In the genomic region with DNA sequence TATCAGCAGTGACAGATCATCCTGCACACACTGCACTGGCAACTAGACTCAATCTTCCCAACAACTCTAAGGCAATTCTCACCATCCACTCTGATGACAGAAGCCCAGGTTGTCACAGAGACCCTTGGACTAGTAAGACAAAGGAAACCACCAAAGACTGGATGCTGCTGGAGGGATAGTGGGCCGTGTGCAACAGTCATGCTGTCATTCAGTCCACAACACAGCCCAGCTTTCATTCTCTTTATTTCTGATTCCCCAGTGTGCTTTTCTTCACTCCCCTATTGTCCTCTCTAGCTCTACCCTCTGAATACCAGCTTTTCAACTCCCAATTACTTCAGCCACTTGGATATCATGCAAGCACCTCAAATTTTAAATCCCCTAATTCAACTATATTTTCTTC, we compare ENCODE assay signal across 19 mouse cellular contexts. TPM values are rescaled to one million over a fixed set of nuclear protein-coding genes. Genes with fewer than 3 reads are reported as not detected.
A peak's percentile ranks its signal among the peaks of the same experiment; 100 is the strongest.
DNase-seq lines count a peak whose midpoint lies in the region; ATAC-seq and TF ChIP-seq lines count a peak whose summit lies in the region.
"Had no signal": no experiment of that assay in that cellular context is flagged by ENCODE, and none has a peak within 500 bp of the region (broad histone marks: within the 10 kb centered on the region; RNA-seq: fewer than 3 reads in every experiment).

No protein-coding gene starts in this region.

- 26% methylated on average over 1 of the region's 1 CpGs for WGBS in neural tube, embryonic 11.5 days
- 9% methylated on average over 1 of the region's 1 CpGs for WGBS in forebrain, postnatal 0 days
- 3% methylated on average over 1 of the region's 1 CpGs for WGBS in midbrain, embryonic 14.5 days

- no peaks in the 10 kb centered on the region for H3K9me3 ChIP-seq in neural tube, embryonic 11.5 days (ENCODE audit: control insufficient read depth, low read length)
- no peaks in the 10 kb centered on the region for H3K9me3 ChIP-seq in forebrain, postnatal 0 days (ENCODE audit: low read length)
- H3K9me3 ChIP-seq in midbrain, embryonic 14.5 days (ENCODE audit: control insufficient read depth, low read length), result no peaks in the 10 kb centered on the region
- H3K9me3 ChIP-seq: embryonic facial prominence, embryonic 12.5 days; kidney, embryonic 15.5 days had no signal

- no peak overlapping the region for H3K4me2 ChIP-seq in neural tube, embryonic 11.5 days (ENCODE audit: low read depth)
- no peak overlapping the region for H3K4me2 ChIP-seq in forebrain, postnatal 0 days (ENCODE audit: low read depth)
- H3K4me2 ChIP-seq in midbrain, embryonic 14.5 days (ENCODE audit: low read length), result no peak overlapping the region
- H3K4me2 ChIP-seq: embryonic facial prominence, embryonic 12.5 days; kidney, embryonic 15.5 days had no signal

- TF ChIP-seq CTCF in forebrain, postnatal 0 days (IDR thresholded peaks at IDR 0.05; ENCODE audit: low read depth), result no peak

- 0 out of 2 replicates have a peak, but pooled peaks cover 2% of the 10 kb centered on the region for H3K36me3 ChIP-seq in neural tube, embryonic 11.5 days (ENCODE audit: control insufficient read depth, insufficient read depth, low read length)
- peaks cover 11% of the 10 kb centered on the region for H3K36me3 ChIP-seq in forebrain, postnatal 0 days (ENCODE audit: insufficient read depth)
- peaks cover 11% of the 10 kb centered on the region for H3K36me3 ChIP-seq in midbrain, embryonic 14.5 days (ENCODE audit: control insufficient read depth, insufficient read depth, low read length)

- DNase-seq in neural tube, embryonic 11.5 days (ENCODE audit: low spot score), result peak; percentile 29
- no peak for DNase-seq in neural tube, embryonic 10.5 days (ENCODE audit: extremely low spot score, low spot score)
- DNase-seq in forebrain, postnatal 0 days, result no peak
- DNase-seq in midbrain, embryonic 14.5 days, result peak; percentile 33
- DNase-seq in gastrocnemius, postnatal 14 days, result no peak
- no peak for DNase-seq in thymus, postnatal 14 days
- DNase-seq: adrenal gland, adult 2 months; cerebellum, adult 9-10 months; lung, postnatal 36 days; right cerebral cortex, postnatal 25 days; thymus, postnatal 4 days had no signal

- no peaks in the 10 kb centered on the region for H3K27me3 ChIP-seq in neural tube, embryonic 11.5 days (ENCODE audit: control insufficient read depth, insufficient read depth, low read length)
- no peaks in the 10 kb centered on the region for H3K27me3 ChIP-seq in forebrain, postnatal 0 days (ENCODE audit: insufficient read depth, low read length)
- H3K27me3 ChIP-seq in midbrain, embryonic 14.5 days (ENCODE audit: control insufficient read depth, insufficient read depth, low read length), result no peaks in the 10 kb centered on the region
- H3K27me3 ChIP-seq: embryonic facial prominence, embryonic 12.5 days; kidney, embryonic 15.5 days had no signal

- H3K27ac ChIP-seq in neural tube, embryonic 11.5 days (ENCODE audit: low read depth, low read length), result no peak overlapping the region
- H3K27ac ChIP-seq in forebrain, postnatal 0 days (ENCODE audit: low read depth, low read length), result no peak overlapping the region
- H3K27ac ChIP-seq in midbrain, embryonic 14.5 days (replicated peaks; ENCODE audit: low read depth, low read length), result no peak overlapping the region
- H3K27ac ChIP-seq: embryonic facial prominence, embryonic 12.5 days; kidney, embryonic 15.5 days had no signal

- intact Hi-C loops in gastrocnemius, postnatal 14 days (cut with DNase I; ENCODE audit: low total_unique reads), result no loop called here

- no peaks in the 10 kb centered on the region; the same call in 1 of the 2 replicates for H3K4me1 ChIP-seq in neural tube, embryonic 11.5 days (ENCODE audit: control insufficient read depth, insufficient read depth, low read length)
- no peaks in the 10 kb centered on the region for H3K4me1 ChIP-seq in forebrain, postnatal 0 days (ENCODE audit: insufficient read depth)
- peaks cover 5% of the 10 kb centered on the region; the same call in 1 of the 2 replicates for H3K4me1 ChIP-seq in midbrain, embryonic 14.5 days (ENCODE audit: control insufficient read depth, insufficient read depth, low read length)
- H3K4me1 ChIP-seq: embryonic facial prominence, embryonic 12.5 days; kidney, embryonic 15.5 days had no signal

- no peak overlapping the region for H3K9ac ChIP-seq in neural tube, embryonic 11.5 days (ENCODE audit: low read length)
- no peak overlapping the region for H3K9ac ChIP-seq in forebrain, postnatal 0 days
- H3K9ac ChIP-seq in midbrain, embryonic 14.5 days (replicated peaks; ENCODE audit: low read length), result no peak overlapping the region
- H3K9ac ChIP-seq: embryonic facial prominence, embryonic 12.5 days; kidney, embryonic 15.5 days had no signal

- no peak; the same call in 1 of the 2 replicates for ATAC-seq in neural tube, embryonic 11.5 days (ENCODE audit: insufficient read depth, low FRiP score, low TSS enrichment)
- peak; percentile 55 for ATAC-seq in forebrain, postnatal 0 days
- no peak for ATAC-seq in midbrain, embryonic 14.5 days (ENCODE audit: low FRiP score, low TSS enrichment)
- no peak for ATAC-seq in frontal cortex, adult (ENCODE audit: low TSS enrichment)
- ATAC-seq: inflammation-experienced regulatory T-cells, adult 6 months had no signal

- H3K4me3 ChIP-seq in neural tube, embryonic 11.5 days (ENCODE audit: low read depth, low read length), result no peak overlapping the region
- no peak overlapping the region for H3K4me3 ChIP-seq in forebrain, postnatal 0 days (ENCODE audit: low read depth, low read length)
- H3K4me3 ChIP-seq in midbrain, embryonic 14.5 days (replicated peaks; ENCODE audit: low read depth, low read length), result no peak overlapping the region
- H3K4me3 ChIP-seq: embryonic facial prominence, embryonic 12.5 days; kidney, embryonic 15.5 days had no signal

RNA-seq across cellular contexts. Expression of a gene that starts 24.9 kb away (rescaled TPM):
- polyA plus RNA-seq in neural tube, embryonic 11.5 days (2014; fragmentation: Nextera tagmentation; extraction: Ambion mirVana), result 277 and 289 TPM in 2 replicates
- 35.9 and 45.7 TPM in 2 replicates for total RNA-seq in forebrain, postnatal 0 days (2014; rRNA removed)
- 93.0 and 120 TPM in 2 replicates for polyA plus RNA-seq in forebrain, postnatal 0 days (2015; fragmentation: Nextera tagmentation; extraction: Ambion mirVana)
- polyA plus RNA-seq in midbrain, embryonic 14.5 days (2014; fragmentation: Nextera tagmentation; extraction: Ambion mirVana), result 134 and 147 TPM in 2 replicates
- total RNA-seq in gastrocnemius, postnatal 14 days (2021), result 10 to 100 TPM; 74.9 to 93.6 TPM

RNA-seq across cellular contexts. Expression of a gene that starts 25.0 kb away (rescaled TPM):
- polyA plus RNA-seq in neural tube, embryonic 11.5 days (2014; fragmentation: Nextera tagmentation; extraction: Ambion mirVana), result 2.1 and 2.2 TPM in 2 replicates
- 5.0 and 9.0 TPM in 2 replicates for total RNA-seq in forebrain, postnatal 0 days (2014; rRNA removed)
- 3.1 and 3.3 TPM in 2 replicates for polyA plus RNA-seq in forebrain, postnatal 0 days (2015; fragmentation: Nextera tagmentation; extraction: Ambion mirVana)
- 2.4 and 3.6 TPM in 2 replicates for polyA plus RNA-seq in midbrain, embryonic 14.5 days (2014; fragmentation: Nextera tagmentation; extraction: Ambion mirVana)
- total RNA-seq in gastrocnemius, postnatal 14 days (2021), result under 1 TPM; 0.55 to 0.64 TPM
- total RNA-seq: monocyte, adult 5-6 weeks had no signal
- polyA plus RNA-seq: inflammation-experienced regulatory T-cells, adult 6 months had no signal

RNA-seq across cellular contexts. Expression of a gene that starts 47.8 kb away (rescaled TPM):
- polyA plus RNA-seq in neural tube, embryonic 11.5 days (2014; fragmentation: Nextera tagmentation; extraction: Ambion mirVana), result not detected in 2 replicates
- 0.52 and 1.5 TPM in 2 replicates for total RNA-seq in forebrain, postnatal 0 days (2014; rRNA removed)
- polyA plus RNA-seq in forebrain, postnatal 0 days (2015; fragmentation: Nextera tagmentation; extraction: Ambion mirVana), result 0.73 and 1.2 TPM in 2 replicates
- polyA plus RNA-seq in midbrain, embryonic 14.5 days (2014; fragmentation: Nextera tagmentation; extraction: Ambion mirVana), result 0.50 and 0.68 TPM in 2 replicates
- not detected for total RNA-seq in gastrocnemius, postnatal 14 days (2021)
- total RNA-seq: gastrocnemius, adult 8-10 months; heart, adult 8-10 months; monocyte, adult 5-6 weeks had no signal
- polyA plus RNA-seq: C2C12; inflammation-experienced regulatory T-cells, adult 6 months; kidney, embryonic 15.5 days had no signal

Comparison
In these comparisons a context has a peak if more than half of its experiments do, and no peak if none do; other contexts are left out.
1. DNase-seq: peak in neural tube, embryonic 11.5 days (single experiment) and midbrain, embryonic 14.5 days (single experiment); none in neural tube, embryonic 10.5 days (single experiment), forebrain, postnatal 0 days (single experiment), gastrocnemius, postnatal 14 days (single experiment) and thymus, postnatal 14 days (single experiment).